Mouse (Mus musculus) midbrain, postnatal 0 days (tissue): ENCODE measurements around the gene Edem2. TPM values are rescaled to one million over a fixed set of nuclear protein-coding genes. Genes with fewer than 3 reads are reported as not detected.

Experiments
- ATAC-seq: fragments of 200-750 bp; cut with Nextera tagmentation; 2 replicates; pipeline ENCODE4 v1.8.0; 2017; ENCODE audit warnings: moderate number of reproducible peaks, mild to moderate bottlenecking, moderate TSS enrichment, moderate library complexity; ENCODE audit not compliant: low FRiP score
- DNase-seq: peaks from one replicate; pipeline ENCODE4 v3.0.0-alpha.2; 2015; ENCODE audit warnings: low spot score
- H3K27ac ChIP-seq: fragments of 300-500 bp; sonication (generic); 2 replicates; pipeline ENCODE4 v1.5.1; 2014; ENCODE audit warnings: low read depth, mild to moderate bottlenecking, low read length, mixed read lengths
- H3K27me3 ChIP-seq: fragments of 300-500 bp; sonication (generic); 2 replicates; pipeline ENCODE4 v1.6.1; 2014; ENCODE audit warnings: low read length, control low read depth, mixed read lengths; ENCODE audit not compliant: insufficient read depth
- H3K36me3 ChIP-seq: fragments of 300-500 bp; sonication (generic); 2 replicates; pipeline ENCODE4 v1.6.1; 2014; ENCODE audit warnings: low read length, control low read depth, mixed read lengths; ENCODE audit not compliant: insufficient read depth
- H3K4me1 ChIP-seq: fragments of 300-500 bp; sonication (generic); 2 replicates; pipeline ENCODE4 v1.6.1; 2014; ENCODE audit warnings: mild to moderate bottlenecking, control low read depth, antibody characterized with exemption, low read length, mixed read lengths; ENCODE audit not compliant: insufficient read depth
- H3K4me2 ChIP-seq: fragments of 300-500 bp; sonication (generic); 2 replicates; pipeline ENCODE4 v1.6.1; 2014; ENCODE audit warnings: low read depth, mild to moderate bottlenecking, low read length, mixed read lengths; ENCODE audit not compliant: poor library complexity, severe bottlenecking
- H3K4me3 ChIP-seq: fragments of 300-500 bp; sonication (generic); 2 replicates; pipeline ENCODE4 v1.5.1; 2014; ENCODE audit warnings: low read depth, mild to moderate bottlenecking, low read length, moderate library complexity
- H3K9ac ChIP-seq: fragments of 300-500 bp; sonication (generic); replicated peaks from 2 replicates; pipeline ENCODE4 v1.6.1; 2014; ENCODE audit warnings: mild to moderate bottlenecking, low read length, moderate library complexity, mixed read lengths; ENCODE audit not compliant: poor library complexity, severe bottlenecking
- H3K9me3 ChIP-seq: fragments of 300-500 bp; sonication (generic); 2 replicates; pipeline ENCODE4 v1.6.1; 2016; ENCODE audit warnings: low read length, control low read depth
- CTCF ChIP-seq: IDR thresholded peaks from 2 replicates; pipeline ENCODE4 v1.5.1; 2016; ENCODE audit warnings: antibody characterized with exemption, mild to moderate bottlenecking
- WGBS: fragments of 180-500 bp; shearing (Covaris S2); extraction: QIAGEN DNeasy Blood & Tissue Kit; methylation state at CpG from one replicate; pipeline ENCODE4 v1.1.7; 2014; 5-methylcytosine and 5-hydroxymethylcytosine counted together
- polyA plus RNA-seq: library from polyadenylated mRNA; unstranded; fragments of >200 nt; fragmentation: Nextera tagmentation; extraction: Ambion mirVana; gene quantifications from 2 replicates; pipeline ENCODE4 v1.2.1, GENCODE M21; 2015
- total RNA-seq: library from RNA; depleted of rRNA; stranded (reverse); fragments of >200 nt; gene quantifications from 2 replicates; pipeline ENCODE4 v1.2.3, GENCODE M21; 2014; rRNA removed

Edem2 gene
- total RNA-seq (41.1 and 44.5 TPM in 2 replicates), polyA plus RNA-seq (33.0 and 35.7 TPM in 2 replicates)

- peak within 1 kb of the TSS; percentile 83 for H3K4me2 ChIP-seq
- peak within 1 kb of the TSS; percentile 93 for H3K4me3 ChIP-seq
- H3K27me3 ChIP-seq = no peaks in the 10 kb centered on the region
- H3K36me3 ChIP-seq = 0 out of 2 replicates have a peak, but pooled peaks cover 3% of the 10 kb centered on the region
- peak; percentile 90 for ATAC-seq
- no peak for TF ChIP-seq CTCF
- peak; percentile 95 for DNase-seq
- H3K9me3 ChIP-seq = no peaks in the 10 kb centered on the region
- H3K9ac ChIP-seq = peak within 1 kb of the TSS; percentile 91
- H3K4me1 ChIP-seq = no peaks in the 10 kb centered on the region
- H3K27ac ChIP-seq = peak within 1 kb of the TSS; percentile 62
- 0% methylated on average over 29 of the region's 33 CpGs for WGBS
Observed at GRCm38 (mm10) chr2:155729158-155729645, at the start of gene Edem2. Gene Edem2 (minus strand): TSS chr2:155729475.

GRCm38 (mm10) chr2:155779066-155779465, 49.8 kb upstream of the Edem2 start:
- Histone ChIP-seq H3K36me3 (no peaks in the 10 kb centered on the region), H3K4me1 (peaks cover 5% of the 10 kb centered on the region; the same call in 1 of the 2 replicates), H3K4me3 (no peak overlapping the region), H3K4me2 (no peak overlapping the region), H3K27me3 (no peaks in the 10 kb centered on the region), H3K9ac (no peak overlapping the region), H3K27ac (no peak overlapping the region), H3K9me3 (no peaks in the 10 kb centered on the region)
- peak; percentile 43 for DNase-seq
- TF ChIP-seq CTCF = no peak
- no peak for ATAC-seq
- WGBS = 54% methylated on average over 7 of the region's 7 CpGs

GRCm38 (mm10) chr2:155778004-155778403, 48.7 kb upstream of the Edem2 start:
- 50% methylated on average over 6 of the region's 6 CpGs for WGBS
- H3K27ac ChIP-seq = no peak overlapping the region
- no peak for ATAC-seq
- H3K4me1 ChIP-seq = peaks cover 5% of the 10 kb centered on the region; the same call in 1 of the 2 replicates
- TF ChIP-seq CTCF = no peak
- no peaks in the 10 kb centered on the region for H3K9me3 ChIP-seq
- H3K4me3 ChIP-seq = no peak overlapping the region
- no peaks in the 10 kb centered on the region for H3K36me3 ChIP-seq
- H3K4me2 ChIP-seq = no peak overlapping the region
- H3K9ac ChIP-seq = no peak overlapping the region
- H3K27me3 ChIP-seq = peaks cover 7% of the 10 kb centered on the region; the same call in 1 of the 2 replicates
- no peak for DNase-seq

GRCm38 (mm10) chr2:155777688-155777985, 48.4 kb upstream of the Edem2 start:
- Histone ChIP-seq H3K4me1 (peaks cover 5% of the 10 kb centered on the region; the same call in 1 of the 2 replicates), H3K4me2 (peak overlapping the region; percentile 85; the same call in 1 of the 2 replicates), H3K27me3 (peaks cover 7% of the 10 kb centered on the region; the same call in 1 of the 2 replicates), H3K9ac (no peak overlapping the region), H3K4me3 (no peak overlapping the region), H3K9me3 (no peaks in the 10 kb centered on the region), H3K36me3 (no peaks in the 10 kb centered on the region), H3K27ac (no peak overlapping the region)
- TF ChIP-seq CTCF = no peak
- DNase-seq (no peak), ATAC-seq (no peak)
- 60% methylated on average over 4 of the region's 4 CpGs for WGBS

- H3K9ac ChIP-seq = no peak overlapping the region
Observed at GRCm38 (mm10) chr2:155776824-155777687, 47.8 kb upstream of the Edem2 start.

More at GRCm38 (mm10) chr2:155776824-155777687, 47.8 kb upstream of the Edem2 start:
- DNase-seq = no peak
- Histone ChIP-seq H3K4me2 (peak overlapping the region; percentile 85), H3K27ac (no peak overlapping the region), H3K9me3 (no peaks in the 10 kb centered on the region), H3K4me1 (peaks cover 5% of the 10 kb centered on the region; the same call in 1 of the 2 replicates), H3K4me3 (peak overlapping the region; percentile 89; the same call in 1 of the 2 replicates), H3K36me3 (no peaks in the 10 kb centered on the region), H3K27me3 (peaks cover 7% of the 10 kb centered on the region; the same call in 1 of the 2 replicates)
- no peak for TF ChIP-seq CTCF
- WGBS = 69% methylated on average over 10 of the region's 10 CpGs
- no peak for ATAC-seq
